Mouse (Mus musculus): ENCODE results near the gene Gm7735. TPM values are rescaled to one million over a fixed set of nuclear protein-coding genes. Genes with fewer than 3 reads are reported as not detected.

Gene Gm7735
- not detected in 2 replicates for polyA plus RNA-seq (2012; rRNA removed; ENCODE audit: low replicate concordance)

GRCm38 (mm10) chr16:89169190-89169589 is at the start of gene Gm7735:
Gm7735 (plus strand) TSS chr16:89169490.

GRCm38 (mm10) chr16:89140551-89140950 is 28.7 kb upstream of the Gm7735 start, which contains the start of gene Gm6358:
Gm6358 (plus strand) TSS chr16:89140851.

GRCm38 (mm10) chr16:89150786-89151185 is 18.5 kb upstream of the Gm7735 start, which contains the start of gene Gm10061:
Gm10061 (plus strand) TSS chr16:89151086.

GRCm38 (mm10) chr16:89157652-89158051 is 11.6 kb upstream of the Gm7735 start, which contains the start of gene Gm9789:
Gm9789 (plus strand) TSS chr16:89157952.

GRCm38 (mm10) chr16:89174435-89174834 is 5.1 kb downstream of the Gm7735 start, which contains the start of gene 1110057P08Rik:
1110057P08Rik (plus strand) TSS chr16:89174735.

GRCm38 (mm10) chr16:89205561-89205960 is 36.3 kb downstream of the Gm7735 start, which contains the start of gene Krtap20-2:
Krtap20-2 (plus strand) TSS chr16:89205861.

Other genes with a start within 250 kb of the Gm7735 start
- gene Krtap19-9b, start 237.2 kb upstream of the Gm7735 start, polyA plus RNA-seq (2012; rRNA removed; ENCODE audit: low replicate concordance) = not detected in 2 replicates
- gene Krtap16-3, start 206.6 kb upstream of the Gm7735 start, polyA plus RNA-seq (2012; rRNA removed; ENCODE audit: low replicate concordance) = not detected in 2 replicates
- gene Krtap22-2, start 158.7 kb upstream of the Gm7735 start, polyA plus RNA-seq (2012; rRNA removed; ENCODE audit: low replicate concordance) = not detected in 2 replicates
- gene Gm10229, start 154.2 kb upstream of the Gm7735 start, polyA plus RNA-seq (2012; rRNA removed; ENCODE audit: low replicate concordance) = not detected in 2 replicates
- gene Krtap6-1, start 137.8 kb upstream of the Gm7735 start, polyA plus RNA-seq (2012; rRNA removed; ENCODE audit: low replicate concordance) = not detected in 2 replicates
- not detected in 2 replicates for gene Gm10228, start 128.0 kb upstream of the Gm7735 start, polyA plus RNA-seq (2012; rRNA removed; ENCODE audit: low replicate concordance)
- not detected in 2 replicates for gene Krtap6-5, start 121.6 kb upstream of the Gm7735 start, polyA plus RNA-seq (2012; rRNA removed; ENCODE audit: low replicate concordance)
- gene 1110025L11Rik, start 105.5 kb upstream of the Gm7735 start, polyA plus RNA-seq (2012; rRNA removed; ENCODE audit: low replicate concordance) = not detected in 2 replicates
- gene Krtap6-3, start 85.5 kb upstream of the Gm7735 start, polyA plus RNA-seq (2012; rRNA removed; ENCODE audit: low replicate concordance) = not detected in 2 replicates
- not detected in 2 replicates for gene Gm6358, start 28.6 kb upstream of the Gm7735 start, polyA plus RNA-seq (2012; rRNA removed; ENCODE audit: low replicate concordance)
- not detected in 2 replicates for gene Gm10061, start 18.4 kb upstream of the Gm7735 start, polyA plus RNA-seq (2012; rRNA removed; ENCODE audit: low replicate concordance)
- not detected in 2 replicates for gene Gm9789, start 11.5 kb upstream of the Gm7735 start, polyA plus RNA-seq (2012; rRNA removed; ENCODE audit: low replicate concordance)
- not detected in 2 replicates for gene 1110057P08Rik, start 5.2 kb downstream of the Gm7735 start, polyA plus RNA-seq (2012; rRNA removed; ENCODE audit: low replicate concordance)
- not detected in 2 replicates for gene Krtap20-2, start 36.4 kb downstream of the Gm7735 start, polyA plus RNA-seq (2012; rRNA removed; ENCODE audit: low replicate concordance)
- not detected in 2 replicates for gene Krtap21-1, start 234.4 kb downstream of the Gm7735 start, polyA plus RNA-seq (2012; rRNA removed; ENCODE audit: low replicate concordance)